Mouse (Mus musculus): ENCODE results near the gene Fut9. TPM values are rescaled to one million over a fixed set of nuclear protein-coding genes. Genes with fewer than 3 reads are reported as not detected.

The Fut9 gene
- total RNA-seq, 1 experiment = 4.8 TPM

DNA sequence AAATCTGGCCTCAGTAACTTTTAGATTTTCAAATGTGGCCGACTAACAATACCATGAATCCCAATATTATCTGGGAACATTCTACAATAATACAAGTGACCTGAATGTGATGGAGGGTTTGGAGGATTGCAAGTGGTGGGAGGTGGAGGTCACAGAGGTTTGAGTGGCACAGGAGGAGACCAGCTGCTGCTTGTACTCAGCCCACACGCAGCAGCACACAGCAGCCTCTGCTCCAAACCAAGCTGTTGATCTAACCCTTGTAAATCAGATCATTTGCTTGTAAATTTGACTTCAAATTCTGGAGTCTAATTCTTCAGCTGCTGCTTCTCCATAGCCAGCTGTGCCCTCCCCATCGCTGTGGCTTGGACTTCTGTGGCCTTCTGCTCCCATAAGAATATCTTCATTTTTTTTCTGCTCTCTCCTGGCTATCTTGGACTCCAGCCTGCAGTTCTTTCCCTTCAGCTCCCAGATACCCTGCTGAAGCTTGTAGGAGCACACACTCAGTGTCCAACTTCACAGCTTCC is 138.8 kb downstream of the Fut9 start:
- no peaks in the 10 kb centered on the region for H3K36me3 ChIP-seq (ENCODE audit: control insufficient read depth, insufficient read depth, low read length, poor library complexity, severe bottlenecking)
- DNase-seq (ENCODE audit: low read depth, low spot score) = no peak
- H3K9me3 ChIP-seq (ENCODE audit: control insufficient read depth, insufficient read depth, low read depth, low read length) = no peaks in the 10 kb centered on the region
- in situ Hi-C loops (cut with MboI; ENCODE audit: low sequenced_read_pairs in 2 of 2, unreplicated experiment in 2 of 2) = no loop called here
- no peak overlapping the region for H3K4me3 ChIP-seq (ENCODE audit: insufficient read depth in 1 of 2, low read depth in 1 of 2, low read length in 2 of 2, poor library complexity in 1 of 2, severe bottlenecking in 1 of 2)
- no peaks in the 10 kb centered on the region for H3K4me1 ChIP-seq (ENCODE audit: control insufficient read depth in 2 of 2, insufficient read depth in 2 of 2, low read length in 2 of 2, poor library complexity in 1 of 2)
- TF ChIP-seq HCFC1 (IDR thresholded peaks at IDR 0.05; ENCODE audit: borderline replicate concordance, insufficient read depth, low read length) (no peak), ZNF384 (IDR thresholded peaks at IDR 0.05; ENCODE audit: low read depth, low read length) (no peak), CHD2 (IDR thresholded peaks at IDR 0.05; ENCODE audit: low read depth, low read length) (no peak), ZC3H11A (IDR thresholded peaks at IDR 0.05; ENCODE audit: borderline replicate concordance, low read depth, low read length) (no peak), MAFK (IDR thresholded peaks at IDR 0.05; ENCODE audit: insufficient read depth, low read depth, low read length) (no peak)
- no peak overlapping the region for H3K9ac ChIP-seq (ENCODE audit: insufficient read depth, low read depth, low read length, poor library complexity, severe bottlenecking)
- H3K27ac ChIP-seq (ENCODE audit: insufficient read depth, low read depth, low read length, poor library complexity, severe bottlenecking) = no peak overlapping the region

DNA sequence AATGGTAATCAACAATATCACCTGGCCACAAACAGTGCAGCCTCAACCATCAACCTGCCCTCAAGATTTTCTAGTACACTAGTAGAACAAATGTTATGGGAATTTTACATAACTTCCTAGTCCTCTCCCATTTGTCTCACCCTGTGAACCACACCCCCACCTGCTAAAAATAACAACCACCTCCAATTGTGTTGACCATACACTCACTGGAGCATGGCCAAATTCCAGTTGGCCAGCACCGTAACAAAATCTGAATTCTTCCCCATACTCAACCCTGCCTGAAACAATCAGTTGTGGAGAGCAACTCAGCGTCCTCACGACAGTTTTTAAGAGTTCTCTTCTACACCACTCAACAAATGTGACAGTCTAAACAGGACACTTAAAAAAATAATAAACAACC is 141.3 kb downstream of the Fut9 start:
- H3K36me3 ChIP-seq (ENCODE audit: control insufficient read depth, insufficient read depth, low read length, poor library complexity, severe bottlenecking) = no peaks in the 10 kb centered on the region
- in situ Hi-C loops (cut with MboI; ENCODE audit: low sequenced_read_pairs in 2 of 2, unreplicated experiment in 2 of 2) = no loop called here
- no peak overlapping the region for H3K9ac ChIP-seq (ENCODE audit: insufficient read depth, low read depth, low read length, poor library complexity, severe bottlenecking)
- no peak for DNase-seq (ENCODE audit: low read depth, low spot score)
- H3K9me3 ChIP-seq (ENCODE audit: control insufficient read depth, insufficient read depth, low read depth, low read length) = no peaks in the 10 kb centered on the region
- H3K4me1 ChIP-seq (ENCODE audit: control insufficient read depth in 2 of 2, insufficient read depth in 2 of 2, low read length in 2 of 2, poor library complexity in 1 of 2) = no peaks in the 10 kb centered on the region
- no peak overlapping the region for H3K27ac ChIP-seq (ENCODE audit: insufficient read depth, low read depth, low read length, poor library complexity, severe bottlenecking)
- no peak overlapping the region for H3K4me3 ChIP-seq (ENCODE audit: insufficient read depth in 1 of 2, low read depth in 1 of 2, low read length in 2 of 2, poor library complexity in 1 of 2, severe bottlenecking in 1 of 2)
- no peak for TF ChIP-seq MAFK (IDR thresholded peaks at IDR 0.05; ENCODE audit: insufficient read depth, low read depth, low read length)
- no peak for TF ChIP-seq CHD2 (IDR thresholded peaks at IDR 0.05; ENCODE audit: low read depth, low read length)
- TF ChIP-seq HCFC1 (IDR thresholded peaks at IDR 0.05; ENCODE audit: borderline replicate concordance, insufficient read depth, low read length) = no peak

DNA sequence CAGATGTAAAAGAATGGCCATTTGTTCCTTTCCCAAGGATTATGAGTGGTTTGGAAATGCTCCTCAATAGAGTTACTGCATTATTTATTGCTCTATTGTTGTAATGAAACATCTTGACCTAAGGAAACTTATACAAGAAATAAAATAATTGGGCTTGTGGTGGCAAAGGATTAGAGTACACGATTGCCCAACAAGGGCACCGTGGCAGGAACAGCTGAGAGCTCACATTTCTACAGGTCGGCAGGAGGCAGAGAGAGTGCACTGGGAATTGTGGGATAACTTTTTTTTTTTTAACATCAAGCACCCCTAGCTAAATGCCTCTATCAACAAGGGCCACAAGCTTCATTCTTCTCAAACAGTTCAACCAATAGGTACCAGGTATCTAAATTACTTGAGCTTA is 148.1 kb downstream of the Fut9 start:
- Histone ChIP-seq H3K36me3 (ENCODE audit: control insufficient read depth, insufficient read depth, low read length, poor library complexity, severe bottlenecking) (no peaks in the 10 kb centered on the region), H3K4me3 (ENCODE audit: insufficient read depth in 1 of 2, low read depth in 1 of 2, low read length in 2 of 2, poor library complexity in 1 of 2, severe bottlenecking in 1 of 2) (no peak overlapping the region), H3K4me1 (ENCODE audit: control insufficient read depth in 2 of 2, insufficient read depth in 2 of 2, low read length in 2 of 2, poor library complexity in 1 of 2) (no peaks in the 10 kb centered on the region), H3K9me3 (ENCODE audit: control insufficient read depth, insufficient read depth, low read depth, low read length) (no peaks in the 10 kb centered on the region), H3K9ac (ENCODE audit: insufficient read depth, low read depth, low read length, poor library complexity, severe bottlenecking) (no peak overlapping the region), H3K27ac (ENCODE audit: insufficient read depth, low read depth, low read length, poor library complexity, severe bottlenecking) (no peak overlapping the region)
- no peak for DNase-seq (ENCODE audit: low read depth, low spot score)
- no peak for TF ChIP-seq CHD2 (IDR thresholded peaks at IDR 0.05; ENCODE audit: low read depth, low read length)
- TF ChIP-seq ZNF384 (IDR thresholded peaks at IDR 0.05; ENCODE audit: low read depth, low read length) = no peak
- no peak for TF ChIP-seq MAFK (IDR thresholded peaks at IDR 0.05; ENCODE audit: insufficient read depth, low read depth, low read length)
- no peak for TF ChIP-seq HCFC1 (IDR thresholded peaks at IDR 0.05; ENCODE audit: borderline replicate concordance, insufficient read depth, low read length)
- TF ChIP-seq ZC3H11A (IDR thresholded peaks at IDR 0.05; ENCODE audit: borderline replicate concordance, low read depth, low read length) = no peak
- in situ Hi-C loops (cut with MboI; ENCODE audit: low sequenced_read_pairs in 2 of 2, unreplicated experiment in 2 of 2) = no loop called here

DNA sequence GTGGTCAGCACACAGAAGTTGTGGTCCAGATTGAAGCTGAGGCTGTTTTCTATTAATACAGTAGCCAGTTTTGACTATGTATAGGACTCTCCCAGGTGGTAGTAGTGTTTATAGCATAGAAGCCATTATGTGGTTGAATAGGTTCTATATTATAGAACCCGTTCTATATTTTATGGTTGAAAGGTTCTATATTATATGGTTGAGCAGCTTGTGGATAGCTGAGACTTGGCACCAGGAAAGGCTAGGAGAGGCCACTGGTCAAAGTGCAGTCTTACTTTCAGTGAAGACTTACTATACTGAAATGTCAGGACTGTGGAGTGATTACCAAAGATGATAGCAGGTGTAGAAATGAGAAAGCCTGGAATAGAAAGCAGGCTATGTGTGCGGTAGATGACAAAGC is 151.9 kb downstream of the Fut9 start:
- Histone ChIP-seq H3K9me3 (ENCODE audit: control insufficient read depth, insufficient read depth, low read depth, low read length) (no peaks in the 10 kb centered on the region), H3K27ac (ENCODE audit: insufficient read depth, low read depth, low read length, poor library complexity, severe bottlenecking) (no peak overlapping the region), H3K4me3 (ENCODE audit: insufficient read depth in 1 of 2, low read depth in 1 of 2, low read length in 2 of 2, poor library complexity in 1 of 2, severe bottlenecking in 1 of 2) (no peak overlapping the region), H3K9ac (ENCODE audit: insufficient read depth, low read depth, low read length, poor library complexity, severe bottlenecking) (no peak overlapping the region), H3K36me3 (ENCODE audit: control insufficient read depth, insufficient read depth, low read length, poor library complexity, severe bottlenecking) (no peaks in the 10 kb centered on the region), H3K4me1 (ENCODE audit: control insufficient read depth in 2 of 2, insufficient read depth in 2 of 2, low read length in 2 of 2, poor library complexity in 1 of 2) (no peaks in the 10 kb centered on the region)
- in situ Hi-C loops (cut with MboI; ENCODE audit: low sequenced_read_pairs in 2 of 2, unreplicated experiment in 2 of 2) = no loop called here
- no peak for DNase-seq (ENCODE audit: low read depth, low spot score)
- no peak for TF ChIP-seq HCFC1 (IDR thresholded peaks at IDR 0.05; ENCODE audit: borderline replicate concordance, insufficient read depth, low read length)
- TF ChIP-seq ZC3H11A (IDR thresholded peaks at IDR 0.05; ENCODE audit: borderline replicate concordance, low read depth, low read length) = no peak
- TF ChIP-seq MAFK (IDR thresholded peaks at IDR 0.05; ENCODE audit: insufficient read depth, low read depth, low read length) = no peak
- no peak for TF ChIP-seq ZNF384 (IDR thresholded peaks at IDR 0.05; ENCODE audit: low read depth, low read length)
- no peak for TF ChIP-seq CHD2 (IDR thresholded peaks at IDR 0.05; ENCODE audit: low read depth, low read length)

DNA sequence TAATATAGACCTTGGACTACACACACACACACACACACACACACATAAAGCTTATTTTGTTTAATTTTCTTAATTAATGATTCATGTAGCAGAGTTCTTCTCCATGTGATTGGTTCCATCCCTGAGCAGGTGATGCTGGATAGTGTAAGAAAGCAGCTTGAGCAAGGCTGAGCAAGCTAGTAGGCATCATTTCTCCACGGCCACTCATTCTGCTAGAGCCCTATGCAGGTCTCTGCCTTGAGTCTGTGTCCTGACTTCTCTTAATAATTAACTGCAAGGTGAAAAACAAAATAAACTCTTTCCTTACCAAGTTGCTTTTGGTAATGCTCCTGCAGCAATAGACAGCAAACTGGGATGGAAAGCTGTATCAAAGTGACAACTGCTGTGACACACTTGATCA is 152.5 kb downstream of the Fut9 start:
- H3K9me3 ChIP-seq (ENCODE audit: control insufficient read depth, insufficient read depth, low read depth, low read length) = no peaks in the 10 kb centered on the region
- DNase-seq (ENCODE audit: low read depth, low spot score) = no peak
- no peaks in the 10 kb centered on the region for H3K36me3 ChIP-seq (ENCODE audit: control insufficient read depth, insufficient read depth, low read length, poor library complexity, severe bottlenecking)
- TF ChIP-seq CHD2 (IDR thresholded peaks at IDR 0.05; ENCODE audit: low read depth, low read length) = no peak
- no peak for TF ChIP-seq MAFK (IDR thresholded peaks at IDR 0.05; ENCODE audit: insufficient read depth, low read depth, low read length)
- TF ChIP-seq ZC3H11A (IDR thresholded peaks at IDR 0.05; ENCODE audit: borderline replicate concordance, low read depth, low read length) = no peak
- TF ChIP-seq HCFC1 (IDR thresholded peaks at IDR 0.05; ENCODE audit: borderline replicate concordance, insufficient read depth, low read length) = no peak
- no peak for TF ChIP-seq ZNF384 (IDR thresholded peaks at IDR 0.05; ENCODE audit: low read depth, low read length)
- no peak overlapping the region for H3K9ac ChIP-seq (ENCODE audit: insufficient read depth, low read depth, low read length, poor library complexity, severe bottlenecking)
- in situ Hi-C loops (cut with MboI; ENCODE audit: low sequenced_read_pairs in 2 of 2, unreplicated experiment in 2 of 2) = no loop called here
- no peaks in the 10 kb centered on the region for H3K4me1 ChIP-seq (ENCODE audit: control insufficient read depth in 2 of 2, insufficient read depth in 2 of 2, low read length in 2 of 2, poor library complexity in 1 of 2)
- no peak overlapping the region for H3K4me3 ChIP-seq (ENCODE audit: insufficient read depth in 1 of 2, low read depth in 1 of 2, low read length in 2 of 2, poor library complexity in 1 of 2, severe bottlenecking in 1 of 2)
- no peak overlapping the region for H3K27ac ChIP-seq (ENCODE audit: insufficient read depth, low read depth, low read length, poor library complexity, severe bottlenecking)
